Mouse (Mus musculus) ovary, adult 18-20 months (tissue): Measurements from ENCODE around the gene Psmc3.

ENCODE experiments used
- DNase-seq: peaks from one replicate; pipeline ENCODE4 v3.0.0; 2022; ENCODE audit warnings: low spot score, mixed read lengths

The Psmc3 gene

GRCm38 (mm10) chr2:91113334-91113733 is 59.5 kb downstream of the Psmc3 start:
- no peak for DNase-seq

DNA sequence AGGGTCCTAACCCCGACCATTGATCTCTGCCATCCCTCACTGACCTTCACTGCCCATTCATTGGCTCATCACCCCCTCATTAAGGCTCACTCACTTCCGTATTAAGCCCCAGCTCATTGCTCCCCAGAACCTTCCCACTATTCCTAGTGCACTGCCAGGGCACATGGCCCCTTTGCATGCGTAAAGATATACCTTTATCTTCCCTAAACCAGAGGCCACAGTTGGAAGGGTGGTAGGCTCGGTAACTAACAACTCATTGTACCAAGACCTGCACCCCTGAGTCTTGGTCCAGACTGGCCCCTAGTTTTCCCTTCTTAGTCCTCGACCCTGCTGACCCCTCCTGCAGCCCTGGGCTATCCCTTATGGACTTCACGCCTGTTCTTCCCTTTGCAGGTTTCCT is 60.0 kb downstream of the Psmc3 start:
- no peak for DNase-seq

GRCm38 (mm10) chr2:91114781-91115577 is 61.2 kb downstream of the Psmc3 start:
- peak; percentile 87 for DNase-seq

- no peak for DNase-seq
These were observed 61.8 kb downstream of the Psmc3 start for GRCm38 (mm10) chr2:91115578-91115970.
